Mouse (Mus musculus) limb, embryonic 12.5 days (tissue): Measurements from ENCODE around the gene Tmem240. TPM values are rescaled to one million over a fixed set of nuclear protein-coding genes. Genes with fewer than 3 reads are reported as not detected.
"Not testable (repeated sequence)": the region's sequence is repeated elsewhere in the genome, so short reads cannot be mapped to it uniquely, and the experiment has no call there.

Experiments
- ATAC-seq: fragments of 200-750 bp; cut with Nextera tagmentation; 2 replicates; pipeline ENCODE4 v1.8.0; 2017; ENCODE audit warnings: low read depth, moderate TSS enrichment; ENCODE audit not compliant: insufficient number of reproducible peaks, insufficient read depth, low FRiP score, low TSS enrichment
- H3K27ac ChIP-seq: fragments of 300-500 bp; sonication (generic); 2 replicates; pipeline ENCODE4 v1.5.1; 2016; ENCODE audit warnings: mild to moderate bottlenecking, moderate library complexity
- H3K27me3 ChIP-seq: fragments of 300-500 bp; sonication (generic); 2 replicates; pipeline ENCODE4 v1.6.1; 2016; ENCODE audit warnings: mild to moderate bottlenecking, moderate library complexity
- H3K36me3 ChIP-seq: fragments of 300-500 bp; sonication (generic); 2 replicates; pipeline ENCODE4 v1.6.1; 2016; ENCODE audit warnings: mild to moderate bottlenecking, moderate library complexity
- H3K4me1 ChIP-seq: fragments of 300-500 bp; sonication (generic); replicated peaks from 2 replicates; pipeline ENCODE4 v1.6.1; 2016
- H3K4me2 ChIP-seq: fragments of 300-500 bp; sonication (generic); 2 replicates; pipeline ENCODE4 v1.6.1; 2016; ENCODE audit warnings: mild to moderate bottlenecking, moderate library complexity
- H3K4me3 ChIP-seq: fragments of 300-500 bp; sonication (generic); replicated peaks from 2 replicates; pipeline ENCODE4 v1.5.1; 2016; ENCODE audit warnings: mild to moderate bottlenecking
- H3K9ac ChIP-seq: fragments of 300-500 bp; sonication (generic); replicated peaks from 2 replicates; pipeline ENCODE4 v1.6.1; 2016; ENCODE audit warnings: mild to moderate bottlenecking, moderate library complexity
- H3K9me3 ChIP-seq: fragments of 300-500 bp; sonication (generic); 2 replicates; pipeline ENCODE4 v1.6.1; 2016; ENCODE audit warnings: mild to moderate bottlenecking, moderate library complexity
- WGBS: fragments of 180-500 bp; shearing (Covaris S2); methylation state at CpG from one replicate; pipeline ENCODE4 v1.1.7; 2016; 5-methylcytosine and 5-hydroxymethylcytosine counted together
- polyA plus RNA-seq: library from polyadenylated mRNA; unstranded; fragments of >200 nt; fragmentation: Nextera tagmentation; extraction: Ambion mirVana; gene quantifications from 2 replicates; pipeline ENCODE4 v1.2.1, GENCODE M21; 2016

Tmem240 gene
- polyA plus RNA-seq, result 1.4 and 1.6 TPM in 2 replicates

DNA sequence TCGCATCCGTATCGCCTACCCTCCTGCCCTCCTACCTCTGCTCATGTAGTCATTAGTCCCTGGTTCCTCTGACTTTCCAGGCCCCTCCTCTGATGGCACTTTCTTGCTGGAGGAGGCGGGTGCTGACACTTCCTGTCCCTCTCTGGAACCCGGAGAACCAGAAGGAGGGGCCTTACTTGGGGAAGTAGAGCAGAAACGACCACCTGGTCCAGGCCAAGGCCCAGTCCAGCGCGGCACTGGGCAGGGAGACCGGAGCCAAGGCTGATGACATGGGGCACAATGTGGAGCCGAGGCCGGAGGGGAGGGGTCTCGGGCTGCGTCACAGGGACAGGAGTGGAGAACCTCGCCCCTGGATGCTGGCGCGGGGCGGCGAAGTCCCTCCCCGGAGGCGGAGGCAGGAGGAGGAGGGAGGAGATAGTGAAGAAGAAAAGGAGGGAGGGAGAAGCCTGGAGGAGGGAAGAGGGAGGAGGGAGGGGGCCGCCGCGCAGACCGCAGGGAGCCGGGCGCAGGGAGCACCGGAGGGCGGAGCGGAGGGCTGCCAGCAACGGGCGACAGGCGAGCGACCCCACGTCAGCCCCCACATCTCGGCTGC lies at the start of gene Tmem240:
TSS of gene Tmem240 (plus strand) at position 451 of the 592 bp plus-strand sequence.
- Histone ChIP-seq H3K4me1 (peaks cover 22% of the 10 kb centered on the region), H3K27ac (peak within 1 kb of the TSS; percentile 89), H3K9me3 (no peaks in the 10 kb centered on the region), H3K9ac (peak within 1 kb of the TSS; percentile 77), H3K4me3 (peak within 1 kb of the TSS; percentile 85), H3K36me3 (peaks cover 67% of the 10 kb centered on the region), H3K27me3 (no peaks in the 10 kb centered on the region), H3K4me2 (peak within 1 kb of the TSS; percentile 93)
- WGBS, result under 1% methylated on average over 27 of the region's 35 CpGs
- peak; percentile 85 for ATAC-seq

GRCm38 (mm10) chr4:155687764-155688163 lies 46.8 kb upstream of the Tmem240 start:
- ATAC-seq, H3K4me3 ChIP-seq: not testable (repeated sequence)
- WGBS, result 90% methylated on average over 4 of the region's 4 CpGs

GRCm38 (mm10) chr4:155690571-155691375 lies 43.8 kb upstream of the Tmem240 start:
- WGBS, result 86% methylated on average over 12 of the region's 12 CpGs
- Histone ChIP-seq H3K9ac (no peak overlapping the region), H3K9me3 (no peaks in the 10 kb centered on the region)

More at GRCm38 (mm10) chr4:155687764-155688163, 46.8 kb upstream of the Tmem240 start:
- not testable (repeated sequence) for H3K36me3 ChIP-seq, H3K27ac ChIP-seq, H3K4me1 ChIP-seq, H3K27me3 ChIP-seq, H3K9ac ChIP-seq, H3K9me3 ChIP-seq, H3K4me2 ChIP-seq

DNA sequence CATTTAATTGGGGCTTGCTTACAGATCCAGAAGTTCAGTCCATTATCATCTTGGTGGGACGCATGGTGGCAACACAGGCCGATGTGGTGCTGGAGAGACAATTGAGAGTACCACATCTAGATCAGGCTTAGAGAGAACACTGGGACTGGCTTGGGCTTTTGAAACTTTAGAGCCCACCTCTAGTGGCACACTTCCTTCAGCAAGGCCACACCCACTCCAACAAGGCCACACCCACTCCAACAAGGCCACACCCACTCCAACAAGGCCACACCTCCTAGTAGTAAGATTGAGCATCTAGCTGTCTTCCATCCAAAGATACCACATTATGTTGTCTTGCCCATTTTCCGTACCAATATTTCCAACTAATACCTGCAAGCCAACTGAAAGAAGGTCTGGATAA lies 42.2 kb upstream of the Tmem240 start:
- Histone ChIP-seq H3K27ac (no peak overlapping the region), H3K9me3 (no peaks in the 10 kb centered on the region), H3K4me1 (peaks cover 16% of the 10 kb centered on the region), H3K4me2 (no peak overlapping the region), H3K36me3 (no peaks in the 10 kb centered on the region), H3K27me3 (peaks cover 25% of the 10 kb centered on the region), H3K9ac (no peak overlapping the region), H3K4me3 (no peak overlapping the region)
- 98% methylated on average over 3 of the region's 3 CpGs for WGBS
- ATAC-seq, result no peak

More at GRCm38 (mm10) chr4:155690571-155691375, 43.8 kb upstream of the Tmem240 start:
- no peak overlapping the region for H3K4me2 ChIP-seq
- H3K4me3 ChIP-seq, result no peak overlapping the region
- H3K36me3 ChIP-seq, result no peaks in the 10 kb centered on the region
- peaks cover 11% of the 10 kb centered on the region for H3K4me1 ChIP-seq
- no peak for ATAC-seq
- no peak overlapping the region for H3K27ac ChIP-seq
- peaks cover 19% of the 10 kb centered on the region for H3K27me3 ChIP-seq

GRCm38 (mm10) chr4:155694111-155694481 lies 40.5 kb upstream of the Tmem240 start, which contains the start of gene Fndc10:
TSS of gene Fndc10 (plus strand) at chr4:155694342.
- peak; percentile 58; the same call in 1 of the 2 replicates for ATAC-seq
- Histone ChIP-seq H3K9ac (peak within 1 kb of the TSS; percentile 83), H3K4me3 (peak within 1 kb of the TSS; percentile 79), H3K36me3 (no peaks in the 10 kb centered on the region), H3K27ac (peak within 1 kb of the TSS; percentile 64; the same call in 1 of the 2 replicates), H3K4me2 (peak within 1 kb of the TSS; percentile 88), H3K27me3 (peaks cover 25% of the 10 kb centered on the region), H3K9me3 (no peaks in the 10 kb centered on the region), H3K4me1 (peaks cover 16% of the 10 kb centered on the region)
- WGBS, result under 1% methylated on average over 33 of the region's 47 CpGs

DNA sequence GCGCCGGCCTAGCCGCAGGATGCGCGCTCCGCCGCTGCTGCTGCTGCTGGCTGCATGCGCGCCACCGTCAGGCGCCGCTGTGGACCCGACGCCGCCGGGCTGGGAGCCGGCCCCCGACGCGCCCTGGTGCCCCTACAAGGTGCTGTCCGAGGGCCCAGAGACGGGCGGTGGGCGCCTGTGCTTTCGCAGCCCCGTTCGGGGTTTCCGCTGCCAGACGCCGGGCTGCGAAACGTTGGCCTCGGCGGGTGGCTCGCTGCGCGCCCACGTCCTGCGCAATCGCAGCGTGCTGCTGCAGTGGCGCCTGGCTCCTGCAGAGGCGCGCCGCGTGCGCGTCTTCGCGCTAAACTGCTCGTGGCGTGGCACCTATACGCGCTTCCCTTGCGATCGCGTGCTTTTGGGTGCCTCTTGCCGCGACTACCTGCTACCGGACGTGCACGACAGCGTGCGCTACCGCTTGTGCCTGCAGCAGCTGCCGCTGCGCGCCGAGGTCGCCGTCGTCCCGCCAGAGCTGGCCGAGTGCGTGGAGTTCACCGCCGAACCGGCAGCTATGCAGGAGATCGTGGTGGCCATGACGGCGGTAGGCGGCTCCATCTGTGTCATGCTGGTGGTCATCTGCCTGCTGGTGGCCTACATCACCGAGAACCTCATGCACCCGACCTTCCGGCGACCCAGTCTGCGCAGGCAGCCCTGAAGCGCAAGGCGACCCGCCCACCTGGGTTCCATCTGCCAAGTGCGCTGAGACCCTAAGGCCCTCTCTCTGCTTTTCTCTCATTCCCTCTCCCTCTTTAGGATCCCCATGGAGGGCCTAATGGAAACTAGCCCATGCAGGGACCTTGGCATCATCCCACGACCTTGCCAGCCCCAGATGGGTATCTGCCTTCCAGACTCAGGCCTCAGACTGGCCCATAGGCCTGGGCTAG lies 39.9 kb upstream of the Tmem240 start:
- Histone ChIP-seq H3K4me2 (peak overlapping the region; percentile 88), H3K4me1 (peaks cover 16% of the 10 kb centered on the region), H3K4me3 (peak overlapping the region; percentile 79), H3K27me3 (peaks cover 25% of the 10 kb centered on the region), H3K9me3 (no peaks in the 10 kb centered on the region), H3K36me3 (no peaks in the 10 kb centered on the region), H3K9ac (peak overlapping the region; percentile 83), H3K27ac (peak overlapping the region; percentile 64; the same call in 1 of the 2 replicates)
- 1% methylated on average over 92 of the region's 92 CpGs for WGBS
- ATAC-seq, result peak; percentile 27; the same call in 1 of the 2 replicates

DNA sequence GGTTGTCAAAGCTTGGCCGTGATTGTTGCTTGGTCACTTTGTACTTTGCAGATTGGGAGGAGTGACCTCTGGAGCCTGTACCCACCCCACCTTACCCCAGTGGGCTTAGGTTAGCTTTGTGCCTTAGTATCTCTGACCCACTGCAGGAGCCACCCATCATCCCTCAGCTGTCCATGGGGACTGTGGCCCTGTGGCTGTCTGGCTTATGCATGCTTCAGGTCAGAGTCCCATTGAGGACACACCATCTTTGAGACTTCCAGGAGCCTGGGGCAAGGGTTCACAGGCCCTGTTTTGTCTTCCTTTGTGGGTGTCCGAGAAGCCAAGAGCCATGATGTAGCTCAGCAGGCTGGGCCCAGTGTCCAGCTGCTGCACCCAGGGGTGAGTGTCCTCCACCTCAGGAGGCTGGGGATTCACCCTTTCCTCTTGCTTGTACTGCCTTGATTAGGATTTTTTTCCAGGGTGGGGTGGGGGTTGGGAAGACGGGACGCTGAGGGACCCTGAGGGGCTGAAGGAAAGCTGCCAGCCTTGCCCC lies 39.0 kb upstream of the Tmem240 start:
- WGBS, result 75% methylated on average over 4 of the region's 4 CpGs
- no peaks in the 10 kb centered on the region for H3K9me3 ChIP-seq
- H3K27me3 ChIP-seq, result peaks cover 24% of the 10 kb centered on the region
- H3K9ac ChIP-seq, result peak overlapping the region; percentile 83; the same call in 1 of the 2 replicates
- peak overlapping the region; percentile 88 for H3K4me2 ChIP-seq
- H3K4me3 ChIP-seq, result peak overlapping the region; percentile 79
- no peak for ATAC-seq
- no peak overlapping the region for H3K27ac ChIP-seq
- no peaks in the 10 kb centered on the region for H3K36me3 ChIP-seq
- peaks cover 16% of the 10 kb centered on the region for H3K4me1 ChIP-seq

GRCm38 (mm10) chr4:155696261-155697255 lies 38.0 kb upstream of the Tmem240 start:
- 0 out of 2 replicates have a peak overlapping the region, but pooled peaks have one; percentile 40 for H3K9ac ChIP-seq
- 75% methylated on average over 16 of the region's 16 CpGs for WGBS
- H3K27ac ChIP-seq, result no peak overlapping the region
- H3K9me3 ChIP-seq, result no peaks in the 10 kb centered on the region
- H3K4me1 ChIP-seq, result peaks cover 16% of the 10 kb centered on the region
- H3K27me3 ChIP-seq, result peaks cover 20% of the 10 kb centered on the region
- ATAC-seq, result no peak
- H3K4me2 ChIP-seq, result peak overlapping the region; percentile 88
- H3K36me3 ChIP-seq, result no peaks in the 10 kb centered on the region
- 0 out of 2 replicates have a peak overlapping the region, but pooled peaks have one; percentile 79 for H3K4me3 ChIP-seq

- no peak overlapping the region for H3K4me2 ChIP-seq
- H3K4me1 ChIP-seq, result peaks cover 12% of the 10 kb centered on the region
- no peak overlapping the region for H3K9ac ChIP-seq
- no peak for ATAC-seq
- H3K27ac ChIP-seq, result no peak overlapping the region
- H3K4me3 ChIP-seq, result no peak overlapping the region
- peaks cover 9% of the 10 kb centered on the region for H3K27me3 ChIP-seq
- no peaks in the 10 kb centered on the region for H3K9me3 ChIP-seq
- H3K36me3 ChIP-seq, result no peaks in the 10 kb centered on the region
Observed at GRCm38 (mm10) chr4:155700425-155700824, 34.2 kb upstream of the Tmem240 start.
